Mouse (Mus musculus): ENCODE measurements at regions not wholly inside any gene's neighbourhood (a gene's known extent, or its start where the extent isn't known, plus 50 kb on each side); places are given as distances from the start of the nearest gene placed in this dataset.
A peak's percentile ranks its signal among the peaks of the same experiment; 100 is the strongest.

DNA sequence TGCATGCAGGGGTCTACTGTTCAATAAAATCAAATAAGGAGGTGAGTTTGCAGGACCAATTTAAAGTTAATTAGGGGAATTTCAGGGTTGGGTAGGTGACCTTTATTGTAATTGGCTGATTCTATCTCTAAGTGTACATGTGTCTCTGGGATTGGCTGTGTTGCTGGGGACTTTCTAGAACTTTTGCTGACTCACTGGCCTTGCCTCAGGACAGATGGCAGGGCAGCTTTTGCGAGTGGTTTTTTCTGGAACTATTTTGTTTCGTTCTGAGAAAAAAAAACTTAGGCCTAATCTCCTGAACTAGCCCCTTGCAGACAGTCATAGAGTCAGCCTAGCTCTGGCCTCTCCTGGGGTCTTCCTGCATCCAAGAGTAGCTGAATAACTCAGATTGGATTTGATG is 249.3 kb upstream of the Mdga2 start:
- no peak for TF ChIP-seq POLR2A (IDR thresholded peaks at IDR 0.05; ENCODE audit: borderline replicate concordance, extremely low read depth, insufficient read depth, insufficient read length, poor library complexity, severe bottlenecking)
- no peak for TF ChIP-seq CTCF (IDR thresholded peaks at IDR 0.05; ENCODE audit: borderline replicate concordance, extremely low read depth, insufficient read depth, insufficient read length)
- no peak for DNase-seq (ENCODE audit: low read depth)

GRCm38 (mm10) chr12:67471001-67471400 is 248.7 kb upstream of the Mdga2 start:
- TF ChIP-seq CTCF (IDR thresholded peaks at IDR 0.05; ENCODE audit: borderline replicate concordance, extremely low read depth, insufficient read depth, insufficient read length) (no peak), POLR2A (IDR thresholded peaks at IDR 0.05; ENCODE audit: borderline replicate concordance, extremely low read depth, insufficient read depth, insufficient read length, poor library complexity, severe bottlenecking) (no peak)
- no peak for DNase-seq (ENCODE audit: low read depth)

DNA sequence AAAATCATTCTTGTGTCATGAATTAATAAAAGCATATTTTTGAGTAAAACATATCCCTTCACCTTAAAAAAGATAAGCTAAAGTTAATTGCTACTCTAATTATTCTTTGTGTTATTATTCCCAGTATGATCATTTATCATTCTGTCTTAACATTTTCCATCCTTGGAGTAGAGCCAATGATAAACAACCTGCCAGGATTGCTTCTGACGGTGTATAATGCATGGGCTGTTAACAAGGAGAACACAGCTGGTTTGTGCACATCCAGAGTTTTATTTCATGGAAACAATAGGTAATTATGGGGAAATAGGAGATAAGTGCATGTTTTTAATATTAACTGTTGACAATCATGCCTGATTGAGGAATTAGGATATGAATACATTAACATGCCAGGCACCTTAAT is 226.8 kb upstream of the Mdga2 start:
- TF ChIP-seq POLR2A (IDR thresholded peaks at IDR 0.05; ENCODE audit: borderline replicate concordance, extremely low read depth, insufficient read depth, insufficient read length, poor library complexity, severe bottlenecking) (no peak), CTCF (IDR thresholded peaks at IDR 0.05; ENCODE audit: borderline replicate concordance, extremely low read depth, insufficient read depth, insufficient read length) (no peak)

GRCm38 (mm10) chr12:67430318-67430950 is 208.1 kb upstream of the Mdga2 start:
- peak; percentile 89 for DNase-seq (ENCODE audit: low read depth)
- peak; percentile 40; the same call in 1 of the 2 replicates for TF ChIP-seq CTCF (IDR thresholded peaks at IDR 0.05; ENCODE audit: borderline replicate concordance, extremely low read depth, insufficient read depth, insufficient read length)
- TF ChIP-seq POLR2A (IDR thresholded peaks at IDR 0.05; ENCODE audit: borderline replicate concordance, extremely low read depth, insufficient read depth, insufficient read length, poor library complexity, severe bottlenecking): no peak

More for the DNA sequence above, 226.8 kb upstream of the Mdga2 start:
- peak; percentile 62 for DNase-seq (ENCODE audit: low read depth)

GRCm38 (mm10) chr12:67426801-67427200 is 204.5 kb upstream of the Mdga2 start:
- no peak for DNase-seq (ENCODE audit: low read depth)
- no peak for TF ChIP-seq POLR2A (IDR thresholded peaks at IDR 0.05; ENCODE audit: borderline replicate concordance, extremely low read depth, insufficient read depth, insufficient read length, poor library complexity, severe bottlenecking)
- no peak for TF ChIP-seq CTCF (IDR thresholded peaks at IDR 0.05; ENCODE audit: borderline replicate concordance, extremely low read depth, insufficient read depth, insufficient read length)

DNA sequence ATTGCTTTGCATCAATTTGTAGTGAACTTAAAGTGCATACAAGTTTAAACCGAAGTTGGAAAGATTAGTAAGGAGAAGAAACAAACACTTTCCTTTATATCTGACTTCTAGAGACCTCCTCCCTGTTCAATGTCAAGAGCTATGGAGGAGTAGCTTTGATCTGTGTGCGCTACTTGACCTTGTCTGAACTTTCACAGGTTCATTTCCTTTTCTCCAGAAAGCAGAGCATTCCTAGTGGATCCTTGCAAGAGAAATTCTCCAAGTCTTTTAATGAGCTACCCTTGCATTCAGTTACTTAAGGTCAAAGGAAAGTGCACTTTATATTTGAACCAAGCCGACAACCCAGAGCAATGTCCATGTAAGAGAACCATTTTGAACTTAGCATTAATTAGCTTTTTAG is 177.2 kb upstream of the Mdga2 start:
- TF ChIP-seq CTCF (IDR thresholded peaks at IDR 0.05; ENCODE audit: borderline replicate concordance, extremely low read depth, insufficient read depth, insufficient read length) (no peak), POLR2A (IDR thresholded peaks at IDR 0.05; ENCODE audit: borderline replicate concordance, extremely low read depth, insufficient read depth, insufficient read length, poor library complexity, severe bottlenecking) (no peak)
- no peak for DNase-seq (ENCODE audit: low read depth)

GRCm38 (mm10) chr12:67374530-67374929 is 152.2 kb upstream of the Mdga2 start:
- DNase-seq (ENCODE audit: low read depth): peak; percentile 13
- no peak for TF ChIP-seq CTCF (IDR thresholded peaks at IDR 0.05; ENCODE audit: borderline replicate concordance, extremely low read depth, insufficient read depth, insufficient read length)
- TF ChIP-seq POLR2A (IDR thresholded peaks at IDR 0.05; ENCODE audit: borderline replicate concordance, extremely low read depth, insufficient read depth, insufficient read length, poor library complexity, severe bottlenecking): no peak

DNA sequence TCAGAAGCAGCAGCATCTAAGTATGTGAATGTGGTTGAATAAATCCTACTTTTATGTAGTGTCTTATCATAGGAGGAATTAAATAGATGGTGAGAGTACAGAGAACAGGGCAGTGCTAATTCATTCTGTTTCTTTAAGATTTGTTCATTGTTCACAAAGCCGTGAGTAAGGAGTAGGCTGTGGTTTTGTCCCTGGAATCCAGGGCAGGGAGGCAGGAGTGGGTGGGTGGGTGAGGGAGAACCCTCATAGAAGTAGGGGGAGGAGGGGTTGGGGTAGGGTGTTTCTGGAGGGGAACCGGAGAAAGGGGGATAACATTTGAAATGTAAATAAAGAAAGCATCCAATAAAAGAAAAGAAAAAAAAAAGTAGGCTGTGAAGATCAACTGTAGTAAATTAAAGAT is 126.2 kb upstream of the Mdga2 start:
- no peak for TF ChIP-seq POLR2A (IDR thresholded peaks at IDR 0.05; ENCODE audit: borderline replicate concordance, extremely low read depth, insufficient read depth, insufficient read length, poor library complexity, severe bottlenecking)
- TF ChIP-seq CTCF (IDR thresholded peaks at IDR 0.05; ENCODE audit: borderline replicate concordance, extremely low read depth, insufficient read depth, insufficient read length): no peak
- no peak for DNase-seq (ENCODE audit: low read depth)

DNA sequence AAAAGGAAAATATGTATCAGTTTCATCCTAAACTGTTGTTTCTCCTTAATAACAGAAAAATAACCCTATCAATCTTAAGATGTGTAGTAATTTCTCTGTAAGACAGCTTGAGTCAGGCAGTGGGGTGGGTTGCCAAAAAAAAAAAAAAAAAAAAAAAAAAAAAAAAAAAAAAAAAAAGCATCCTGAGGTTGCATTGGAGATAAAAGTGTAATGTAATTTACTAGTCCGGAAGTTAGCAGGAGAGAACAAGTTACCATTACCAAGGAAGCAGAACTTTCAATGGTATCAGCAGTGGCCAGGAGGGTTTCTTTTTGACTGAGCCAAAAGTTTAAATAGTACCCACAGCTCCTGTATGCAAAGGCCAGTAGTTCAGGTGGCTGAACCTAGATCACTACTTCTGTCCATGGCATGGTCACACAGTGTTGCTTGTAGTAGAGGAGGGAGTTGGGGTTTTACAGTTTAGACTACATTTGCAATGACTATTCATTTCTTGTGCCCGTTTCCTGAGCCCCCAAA is 110.2 kb upstream of the Mdga2 start:
- no peak for DNase-seq (ENCODE audit: low read depth)
- TF ChIP-seq POLR2A (IDR thresholded peaks at IDR 0.05; ENCODE audit: borderline replicate concordance, extremely low read depth, insufficient read depth, insufficient read length, poor library complexity, severe bottlenecking): no peak
- no peak for TF ChIP-seq CTCF (IDR thresholded peaks at IDR 0.05; ENCODE audit: borderline replicate concordance, extremely low read depth, insufficient read depth, insufficient read length)

DNA sequence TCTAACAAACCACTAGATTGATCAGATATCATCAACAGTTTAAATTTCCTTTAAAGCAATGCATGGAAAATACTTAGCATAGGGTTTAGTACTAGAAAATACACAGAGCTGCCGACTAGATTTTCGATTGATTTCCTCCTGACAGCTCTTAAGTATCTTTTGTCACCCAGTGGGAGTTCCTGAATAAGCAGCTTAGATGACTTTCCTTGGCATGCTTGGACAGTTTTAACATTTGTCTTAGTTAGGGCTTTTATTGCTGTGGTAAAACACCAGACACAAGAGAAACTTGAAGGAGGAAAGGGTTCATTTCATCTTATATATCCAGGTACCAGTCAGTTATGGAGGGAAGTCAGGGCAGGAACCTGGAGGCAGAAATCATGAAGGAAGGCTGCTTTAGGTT is 104.0 kb upstream of the Mdga2 start:
- no peak for DNase-seq (ENCODE audit: low read depth)
- TF ChIP-seq CTCF (IDR thresholded peaks at IDR 0.05; ENCODE audit: borderline replicate concordance, extremely low read depth, insufficient read depth, insufficient read length): no peak
- TF ChIP-seq POLR2A (IDR thresholded peaks at IDR 0.05; ENCODE audit: borderline replicate concordance, extremely low read depth, insufficient read depth, insufficient read length, poor library complexity, severe bottlenecking): no peak

DNA sequence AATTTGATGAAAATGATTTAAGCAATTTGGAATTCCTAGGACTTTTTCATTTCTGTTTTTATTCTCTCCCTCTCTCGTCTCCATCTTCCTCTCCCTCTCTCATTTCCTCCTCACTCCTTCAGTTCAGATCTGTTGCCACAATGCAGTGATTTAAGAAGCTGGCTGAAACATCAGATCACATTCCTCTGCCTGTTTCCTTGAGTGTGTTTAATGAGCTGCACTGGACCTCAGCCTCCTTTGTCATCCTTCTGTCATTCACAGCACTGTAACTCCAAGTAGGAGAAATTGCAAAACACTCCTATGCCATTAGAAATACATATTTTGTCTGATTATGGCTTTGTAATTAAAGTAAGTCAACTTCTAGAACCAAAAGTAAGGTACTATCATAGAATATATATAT is 103.5 kb upstream of the Mdga2 start:
- TF ChIP-seq CTCF (IDR thresholded peaks at IDR 0.05; ENCODE audit: borderline replicate concordance, extremely low read depth, insufficient read depth, insufficient read length): no peak
- TF ChIP-seq POLR2A (IDR thresholded peaks at IDR 0.05; ENCODE audit: borderline replicate concordance, extremely low read depth, insufficient read depth, insufficient read length, poor library complexity, severe bottlenecking): no peak
- DNase-seq (ENCODE audit: low read depth): no peak

GRCm38 (mm10) chr12:67325335-67325734 is 103.0 kb upstream of the Mdga2 start:
- TF ChIP-seq CTCF (IDR thresholded peaks at IDR 0.05; ENCODE audit: borderline replicate concordance, extremely low read depth, insufficient read depth, insufficient read length): no peak
- TF ChIP-seq POLR2A (IDR thresholded peaks at IDR 0.05; ENCODE audit: borderline replicate concordance, extremely low read depth, insufficient read depth, insufficient read length, poor library complexity, severe bottlenecking): no peak
- DNase-seq (ENCODE audit: low read depth): peak; percentile 15
